Mouse (Mus musculus) heart, adult 2 months (tissue): ENCODE data around the gene Prelid1.

Experiments
- CTCF ChIP-seq: fragments of 200-600 bp; IDR thresholded peaks from 2 replicates; pipeline ENCODE4 v1.8.1; 2022; ENCODE audit warnings: antibody characterized with exemption, mild to moderate bottlenecking, moderate library complexity
- EP300 ChIP-seq: fragments of 200-500 bp; IDR thresholded peaks from 2 replicates; pipeline ENCODE4 v1.6.1; 2011; ENCODE audit warnings: low read depth, low read length, control low read depth; ENCODE audit not compliant: insufficient read depth
- POLR2A ChIP-seq: fragments of 200-500 bp; IDR thresholded peaks from 2 replicates; pipeline ENCODE4 v1.6.1; 2011; ENCODE audit warnings: mild to moderate bottlenecking, low read depth, low read length, control low read depth; ENCODE audit not compliant: insufficient read depth

DNA sequence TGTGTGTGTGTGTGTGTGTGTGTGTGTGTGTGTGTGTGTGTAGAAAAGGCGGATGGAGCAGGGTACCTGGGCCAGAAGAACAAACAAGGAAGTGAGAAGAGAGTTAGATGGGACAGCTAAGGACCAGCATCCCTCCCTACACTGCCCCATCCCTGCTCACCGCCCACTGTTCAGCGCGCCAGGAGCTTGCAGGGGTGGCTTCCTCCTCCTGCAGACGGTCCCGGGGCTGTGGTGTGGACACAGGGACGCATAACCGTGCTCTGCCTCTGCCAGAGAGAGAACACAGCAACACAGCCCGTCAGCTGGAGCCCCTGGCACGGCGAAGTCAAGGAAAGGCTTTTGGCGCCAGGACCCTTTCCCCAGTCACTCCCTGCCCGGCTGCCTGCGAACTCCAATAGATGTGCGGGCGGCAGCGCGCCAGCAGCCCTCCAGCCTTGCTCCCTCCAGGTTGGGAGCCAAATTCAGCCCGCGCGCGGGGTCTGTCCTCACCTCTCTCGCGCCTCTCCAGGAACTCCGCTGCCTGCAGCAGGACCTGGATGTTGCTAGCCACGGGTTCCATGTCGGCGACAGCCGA lies 8.9 kb downstream of the Prelid1 start:
- TF ChIP-seq EP300 (no peak), POLR2A (no peak), CTCF (no peak)
